Mouse (Mus musculus) retina, embryonic 14.5 days (tissue): ENCODE measurements around the gene Wfdc6a.
"Not testable (repeated sequence)": the region's sequence is repeated elsewhere in the genome, so short reads cannot be mapped to it uniquely, and the experiment has no call there.

Experiments used
- DNase-seq: peaks from one replicate; pipeline ENCODE4 v3.0.0-alpha.2; 2015; ENCODE audit warnings: low spot score

Wfdc6a gene

GRCm38 (mm10) chr2:164585025-164585725 lies at the start of gene Wfdc6a:
Wfdc6a (minus strand) TSS chr2:164585447.
- DNase-seq = not testable (repeated sequence)

GRCm38 (mm10) chr2:164621775-164622174 lies 36.5 kb upstream of the Wfdc6a start:
- DNase-seq = no peak

- no peak for DNase-seq
Observed at GRCm38 (mm10) chr2:164619050-164619449, 33.8 kb upstream of the Wfdc6a start.

GRCm38 (mm10) chr2:164615386-164615785 lies 30.1 kb upstream of the Wfdc6a start:
- DNase-seq = no peak

GRCm38 (mm10) chr2:164613471-164613870 lies 28.2 kb upstream of the Wfdc6a start, which contains the start of the genes Wfdc6b and Wfdc8:
Wfdc6b (plus strand) TSS chr2:164613522.
Wfdc8 (minus strand) TSS chr2:164613626.
- DNase-seq = not testable (repeated sequence)

- DNase-seq = no peak
Observed at GRCm38 (mm10) chr2:164608781-164609180, 23.5 kb upstream of the Wfdc6a start.

GRCm38 (mm10) chr2:164604411-164604810 lies 19.2 kb upstream of the Wfdc6a start:
- no peak for DNase-seq

- DNase-seq = no peak
Observed at GRCm38 (mm10) chr2:164603482-164603881, 18.2 kb upstream of the Wfdc6a start.

- DNase-seq = no peak
Observed at GRCm38 (mm10) chr2:164600179-164600578, 14.9 kb upstream of the Wfdc6a start.

- DNase-seq = no peak
Observed at GRCm38 (mm10) chr2:164593494-164593893, 8.2 kb upstream of the Wfdc6a start, which contains the start of gene Eppin. Eppin (minus strand) TSS chr2:164593594.

- DNase-seq = peak; percentile 79
Observed at GRCm38 (mm10) chr2:164592014-164592413, 6.8 kb upstream of the Wfdc6a start.

- DNase-seq = not testable (repeated sequence)
Observed at GRCm38 (mm10) chr2:164573359-164573758, 11.9 kb downstream of the Wfdc6a start, which contains the start of gene Spint3. Spint3 (minus strand) TSS chr2:164573459.

- DNase-seq = no peak
Observed at GRCm38 (mm10) chr2:164567460-164567859, 17.8 kb downstream of the Wfdc6a start.

- no peak for DNase-seq
Observed at GRCm38 (mm10) chr2:164566997-164567396, 18.2 kb downstream of the Wfdc6a start.

GRCm38 (mm10) chr2:164564346-164564745 lies 20.9 kb downstream of the Wfdc6a start:
- no peak for DNase-seq

- peak; percentile 74 for DNase-seq
Observed at GRCm38 (mm10) chr2:164563339-164564038, 21.8 kb downstream of the Wfdc6a start.

- DNase-seq = peak; percentile 14
Observed at GRCm38 (mm10) chr2:164562391-164563188, 22.7 kb downstream of the Wfdc6a start, which contains the start of gene Wfdc2. Wfdc2 (plus strand) TSS chr2:164562413.

- DNase-seq = no peak
Observed at GRCm38 (mm10) chr2:164560106-164560505, 25.1 kb downstream of the Wfdc6a start.

- DNase-seq = no peak
Observed at GRCm38 (mm10) chr2:164558991-164559645, 26.1 kb downstream of the Wfdc6a start.

- no peak for DNase-seq
Observed at GRCm38 (mm10) chr2:164558426-164558825, 26.8 kb downstream of the Wfdc6a start.

GRCm38 (mm10) chr2:164551502-164551901 lies 33.7 kb downstream of the Wfdc6a start:
- no peak for DNase-seq

GRCm38 (mm10) chr2:164550895-164551269 lies 34.4 kb downstream of the Wfdc6a start:
- DNase-seq = no peak
